Mouse (Mus musculus): ENCODE data around the gene Olfr1441. TPM values are rescaled to one million over a fixed set of nuclear protein-coding genes. Genes with fewer than 3 reads are reported as not detected.

Gene Olfr1441
- polyA plus RNA-seq (2015; fragmentation: Nextera tagmentation; extraction: Ambion mirVana): not detected in 2 replicates

- H3K4me2 ChIP-seq: no peak within 1 kb of the TSS
- no peak for ATAC-seq (ENCODE audit: low FRiP score)
- H3K9me3 ChIP-seq (replicated peaks): no peaks in the 10 kb centered on the region
- no peak within 1 kb of the TSS for H3K9ac ChIP-seq (replicated peaks)
- H3K27ac ChIP-seq (replicated peaks): no peak within 1 kb of the TSS
- H3K36me3 ChIP-seq: no peaks in the 10 kb centered on the region
- no peak within 1 kb of the TSS for H3K4me3 ChIP-seq (replicated peaks)
- H3K27me3 ChIP-seq (replicated peaks): no peaks in the 10 kb centered on the region
- H3K4me1 ChIP-seq: no peaks in the 10 kb centered on the region
Observed at GRCm38 (mm10) chr19:12417361-12417760, at the start of gene Olfr1441. Gene Olfr1441 (plus strand): TSS chr19:12417433.

GRCm38 (mm10) chr19:12373004-12373403 is 44.2 kb upstream of the Olfr1441 start:
- no peak overlapping the region for H3K4me2 ChIP-seq
- 83% methylated on average over 3 of the region's 3 CpGs for WGBS
- H3K4me3 ChIP-seq (replicated peaks): no peak overlapping the region
- no peaks in the 10 kb centered on the region for H3K27me3 ChIP-seq (replicated peaks)
- no peak overlapping the region for H3K9ac ChIP-seq (replicated peaks)
- H3K4me1 ChIP-seq: no peaks in the 10 kb centered on the region
- H3K9me3 ChIP-seq (replicated peaks): no peaks in the 10 kb centered on the region
- no peak for ATAC-seq (ENCODE audit: low FRiP score)
- H3K27ac ChIP-seq (replicated peaks): no peak overlapping the region
- no peaks in the 10 kb centered on the region for H3K36me3 ChIP-seq

- Histone ChIP-seq H3K27ac (replicated peaks) (no peak overlapping the region), H3K4me2 (no peak overlapping the region)
Observed at GRCm38 (mm10) chr19:12374465-12375025, 42.7 kb upstream of the Olfr1441 start.

GRCm38 (mm10) chr19:12386979-12387378 is 30.3 kb upstream of the Olfr1441 start, which contains the start of gene Olfr1440:
Gene Olfr1440 (plus strand): TSS chr19:12387279.
- no peaks in the 10 kb centered on the region for H3K9me3 ChIP-seq (replicated peaks)
- 73% methylated on average over 2 of the region's 2 CpGs for WGBS
- H3K9ac ChIP-seq (replicated peaks): no peak within 1 kb of the TSS
- H3K4me3 ChIP-seq (replicated peaks): no peak within 1 kb of the TSS
- H3K4me2 ChIP-seq: no peak within 1 kb of the TSS
- no peak within 1 kb of the TSS for H3K27ac ChIP-seq (replicated peaks)
- H3K4me1 ChIP-seq: no peaks in the 10 kb centered on the region
- ATAC-seq (ENCODE audit: low FRiP score): no peak
- H3K27me3 ChIP-seq (replicated peaks): no peaks in the 10 kb centered on the region
- no peaks in the 10 kb centered on the region for H3K36me3 ChIP-seq

More at GRCm38 (mm10) chr19:12374465-12375025, 42.7 kb upstream of the Olfr1441 start:
- 71% methylated on average over 2 of the region's 2 CpGs for WGBS
- no peak overlapping the region for H3K4me3 ChIP-seq (replicated peaks)
- H3K9ac ChIP-seq (replicated peaks): no peak overlapping the region
- H3K4me1 ChIP-seq: no peaks in the 10 kb centered on the region
- H3K36me3 ChIP-seq: no peaks in the 10 kb centered on the region
- no peaks in the 10 kb centered on the region for H3K9me3 ChIP-seq (replicated peaks)
- no peak for ATAC-seq (ENCODE audit: low FRiP score)
- no peaks in the 10 kb centered on the region for H3K27me3 ChIP-seq (replicated peaks)

- Histone ChIP-seq H3K4me1 (no peaks in the 10 kb centered on the region), H3K36me3 (no peaks in the 10 kb centered on the region), H3K9ac (replicated peaks) (no peak overlapping the region), H3K27me3 (replicated peaks) (no peaks in the 10 kb centered on the region), H3K4me2 (no peak overlapping the region), H3K9me3 (replicated peaks) (no peaks in the 10 kb centered on the region), H3K4me3 (replicated peaks) (no peak overlapping the region), H3K27ac (replicated peaks) (no peak overlapping the region)
- no peak for ATAC-seq (ENCODE audit: low FRiP score)
Observed at GRCm38 (mm10) chr19:12413737-12414136, 3.5 kb upstream of the Olfr1441 start.

- H3K27me3 ChIP-seq (replicated peaks): no peaks in the 10 kb centered on the region
- ATAC-seq (ENCODE audit: low FRiP score): no peak
- H3K4me3 ChIP-seq (replicated peaks): no peak overlapping the region
- H3K9ac ChIP-seq (replicated peaks): no peak overlapping the region
- no peak overlapping the region for H3K4me2 ChIP-seq
- H3K27ac ChIP-seq (replicated peaks): no peak overlapping the region
- H3K4me1 ChIP-seq: no peaks in the 10 kb centered on the region
- WGBS: 87% methylated on average over 3 of the region's 3 CpGs
- H3K9me3 ChIP-seq (replicated peaks): no peaks in the 10 kb centered on the region
- no peaks in the 10 kb centered on the region for H3K36me3 ChIP-seq
Observed at GRCm38 (mm10) chr19:12418312-12418711, 1.1 kb downstream of the Olfr1441 start.

DNA sequence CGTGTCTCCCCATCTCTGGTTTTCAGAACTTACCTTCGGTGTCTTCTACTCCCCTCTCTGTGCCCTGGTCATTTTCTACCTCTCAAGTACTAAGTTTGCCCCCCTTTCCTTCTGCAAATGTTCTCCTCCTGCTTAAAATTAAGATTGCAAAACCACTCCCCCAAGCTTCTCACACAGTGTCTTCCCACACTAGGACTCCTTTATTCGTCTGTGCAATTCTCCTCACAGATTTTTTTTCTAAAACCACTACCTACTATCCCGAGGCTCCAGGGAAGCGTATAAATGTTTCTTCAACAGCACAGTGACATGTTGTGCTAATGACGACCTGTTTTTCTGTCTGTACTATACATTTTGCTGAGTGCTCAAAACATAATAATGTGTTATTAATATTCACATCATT is 3.3 kb downstream of the Olfr1441 start:
- H3K27me3 ChIP-seq (replicated peaks): no peaks in the 10 kb centered on the region
- no peak overlapping the region for H3K9ac ChIP-seq (replicated peaks)
- H3K27ac ChIP-seq (replicated peaks): no peak overlapping the region
- H3K9me3 ChIP-seq (replicated peaks): no peaks in the 10 kb centered on the region
- no peaks in the 10 kb centered on the region for H3K36me3 ChIP-seq
- no peak for ATAC-seq (ENCODE audit: low FRiP score)
- 79% methylated on average over 6 of the region's 6 CpGs for WGBS
- no peak overlapping the region for H3K4me3 ChIP-seq (replicated peaks)
- H3K4me1 ChIP-seq: no peaks in the 10 kb centered on the region
- no peak overlapping the region for H3K4me2 ChIP-seq

DNA sequence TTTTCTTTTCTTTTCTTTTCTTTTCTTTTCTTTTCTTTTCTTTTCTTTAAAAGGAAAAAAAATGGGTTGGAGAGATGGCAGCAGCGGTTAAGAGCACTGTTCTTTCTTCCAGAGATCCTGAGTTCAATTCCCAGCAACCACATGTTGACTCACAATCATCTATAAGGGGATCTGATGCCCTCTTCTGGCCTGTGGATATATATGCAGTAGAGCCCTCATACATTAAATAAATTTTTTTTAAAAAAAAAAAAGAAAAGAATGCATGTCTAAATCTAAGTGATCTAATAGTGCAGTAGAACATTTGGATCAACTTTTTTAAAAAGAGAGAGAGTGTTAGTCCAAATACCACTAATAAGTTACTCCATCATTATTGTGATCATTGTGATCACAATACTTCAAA is 4.4 kb downstream of the Olfr1441 start:
- Histone ChIP-seq H3K9ac (replicated peaks) (no peak overlapping the region), H3K36me3 (no peaks in the 10 kb centered on the region), H3K27me3 (replicated peaks) (no peaks in the 10 kb centered on the region), H3K4me2 (no peak overlapping the region), H3K27ac (replicated peaks) (no peak overlapping the region), H3K4me3 (replicated peaks) (no peak overlapping the region), H3K9me3 (replicated peaks) (no peaks in the 10 kb centered on the region), H3K4me1 (no peaks in the 10 kb centered on the region)
- 93% methylated on average over 1 of the region's 1 CpGs for WGBS
- ATAC-seq (ENCODE audit: low FRiP score): no peak

- no peak for ATAC-seq (ENCODE audit: low FRiP score)
- no peaks in the 10 kb centered on the region for H3K9me3 ChIP-seq (replicated peaks)
- H3K4me2 ChIP-seq: no peak overlapping the region
- H3K4me3 ChIP-seq (replicated peaks): no peak overlapping the region
- H3K27me3 ChIP-seq (replicated peaks): no peaks in the 10 kb centered on the region
- no peak overlapping the region for H3K9ac ChIP-seq (replicated peaks)
- no peak overlapping the region for H3K27ac ChIP-seq (replicated peaks)
- WGBS: 94% methylated on average over 5 of the region's 5 CpGs
- no peaks in the 10 kb centered on the region for H3K36me3 ChIP-seq
- no peaks in the 10 kb centered on the region for H3K4me1 ChIP-seq
Observed at GRCm38 (mm10) chr19:12427101-12427500, 9.9 kb downstream of the Olfr1441 start.

DNA sequence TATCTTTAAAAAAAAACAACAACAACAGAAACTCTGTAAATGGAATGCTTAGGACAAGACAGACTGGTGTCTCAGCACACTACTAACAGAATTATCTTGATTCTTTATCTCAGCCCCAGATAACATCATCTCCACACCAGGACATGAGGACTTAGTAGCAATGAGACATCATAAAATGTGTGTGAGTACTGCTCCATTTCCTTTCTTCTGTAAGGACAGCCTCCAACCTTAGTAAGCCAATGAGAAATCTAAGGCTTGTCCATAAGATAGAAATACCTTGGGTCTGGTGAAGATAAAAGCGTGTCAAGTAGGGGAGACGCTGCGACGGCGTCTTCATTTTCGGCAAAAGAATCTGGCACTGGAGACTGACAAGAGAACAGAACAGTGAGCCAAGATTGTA is 10.4 kb downstream of the Olfr1441 start, which contains the start of gene Pfpl:
Gene Pfpl (plus strand): TSS at position 301 of the 400 bp plus-strand sequence.
- 94% methylated on average over 6 of the region's 6 CpGs for whole genome bisulfite sequencing
- Histone ChIP-seq H3K27me3 (replicated peaks) (no peaks in the 10 kb centered on the region), H3K9me3 (replicated peaks) (no peaks in the 10 kb centered on the region), H3K36me3 (no peaks in the 10 kb centered on the region), H3K4me2 (no peak within 1 kb of the TSS), H3K9ac (replicated peaks) (no peak within 1 kb of the TSS), H3K27ac (replicated peaks) (no peak within 1 kb of the TSS), H3K4me1 (no peaks in the 10 kb centered on the region), H3K4me3 (replicated peaks) (no peak within 1 kb of the TSS)
- no peak for ATAC-seq (ENCODE audit: low FRiP score)

GRCm38 (mm10) chr19:12433033-12433432 is 15.8 kb downstream of the Olfr1441 start:
- H3K4me3 ChIP-seq (replicated peaks): no peak overlapping the region
- H3K27me3 ChIP-seq (replicated peaks): no peaks in the 10 kb centered on the region
- H3K27ac ChIP-seq (replicated peaks): no peak overlapping the region
- H3K9me3 ChIP-seq (replicated peaks): no peaks in the 10 kb centered on the region
- no peak overlapping the region for H3K9ac ChIP-seq (replicated peaks)
- no peak overlapping the region for H3K4me2 ChIP-seq
- no peaks in the 10 kb centered on the region for H3K36me3 ChIP-seq
- ATAC-seq (ENCODE audit: low FRiP score): peak; percentile 79
- 5% methylated on average over 2 of the region's 2 CpGs for WGBS
- no peaks in the 10 kb centered on the region for H3K4me1 ChIP-seq

DNA sequence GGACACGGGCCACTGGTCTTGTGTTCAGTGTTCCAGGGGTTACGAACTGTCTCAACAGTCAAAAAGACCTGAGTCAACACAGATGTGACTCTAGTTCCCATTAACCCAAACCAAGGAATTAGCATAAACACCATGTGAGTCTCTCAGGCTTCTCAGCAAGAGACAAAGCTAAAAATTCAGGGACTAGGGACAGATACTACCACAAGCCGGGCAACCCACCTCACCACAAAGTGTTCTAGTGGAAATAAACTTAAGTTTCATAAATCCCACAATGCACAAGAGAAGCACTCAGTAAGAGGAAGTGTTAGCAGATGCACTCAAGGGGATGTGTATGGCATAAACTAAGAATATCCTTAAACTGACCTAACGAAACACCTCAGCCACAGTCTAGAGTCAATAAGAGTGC is 17.8 kb downstream of the Olfr1441 start:
- Histone ChIP-seq H3K36me3 (no peaks in the 10 kb centered on the region), H3K27ac (replicated peaks) (no peak overlapping the region), H3K4me3 (replicated peaks) (no peak overlapping the region), H3K9ac (replicated peaks) (no peak overlapping the region), H3K9me3 (replicated peaks) (no peaks in the 10 kb centered on the region), H3K27me3 (replicated peaks) (no peaks in the 10 kb centered on the region), H3K4me2 (no peak overlapping the region), H3K4me1 (no peaks in the 10 kb centered on the region)
- WGBS: 93% methylated on average over 4 of the region's 4 CpGs
- ATAC-seq (ENCODE audit: low FRiP score): no peak

Measured in neural tube, embryonic 15.5 days (tissue).